Mouse (Mus musculus) regulatory T cell (primary cell): Measurements from ENCODE around the gene Tmem37.

ENCODE experiments used
- in situ Hi-C: fragments of 300-600 bp; cut with MboI, MseI; formaldehyde crosslinking; loops from one replicate; pipeline ENCODE4 v1.15.1; 2025; ENCODE audit warnings: high pct_unique_total_duplicates

Tmem37 gene

DNA sequence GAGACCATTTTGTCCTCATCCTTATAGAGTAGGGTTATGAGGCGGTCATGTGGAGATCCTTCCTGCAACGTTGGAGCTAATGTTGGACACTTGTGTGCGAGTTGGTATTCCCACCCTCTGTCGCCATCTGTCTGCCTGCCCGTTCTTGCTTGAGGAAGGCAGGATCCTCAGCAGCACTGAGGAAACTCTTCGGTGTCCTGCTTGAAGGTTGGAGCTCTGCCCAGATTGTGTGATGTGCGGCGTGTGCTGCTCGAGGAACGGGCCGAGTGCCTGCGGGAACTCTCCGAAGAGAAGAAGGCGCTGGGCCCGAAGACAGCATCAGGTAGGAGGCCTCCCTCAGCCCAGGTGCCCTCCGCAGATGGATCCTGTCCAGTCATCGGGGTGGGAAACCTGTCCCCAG is 51.9 kb downstream of the Tmem37 start:
- in situ Hi-C loops: no loop called here

DNA sequence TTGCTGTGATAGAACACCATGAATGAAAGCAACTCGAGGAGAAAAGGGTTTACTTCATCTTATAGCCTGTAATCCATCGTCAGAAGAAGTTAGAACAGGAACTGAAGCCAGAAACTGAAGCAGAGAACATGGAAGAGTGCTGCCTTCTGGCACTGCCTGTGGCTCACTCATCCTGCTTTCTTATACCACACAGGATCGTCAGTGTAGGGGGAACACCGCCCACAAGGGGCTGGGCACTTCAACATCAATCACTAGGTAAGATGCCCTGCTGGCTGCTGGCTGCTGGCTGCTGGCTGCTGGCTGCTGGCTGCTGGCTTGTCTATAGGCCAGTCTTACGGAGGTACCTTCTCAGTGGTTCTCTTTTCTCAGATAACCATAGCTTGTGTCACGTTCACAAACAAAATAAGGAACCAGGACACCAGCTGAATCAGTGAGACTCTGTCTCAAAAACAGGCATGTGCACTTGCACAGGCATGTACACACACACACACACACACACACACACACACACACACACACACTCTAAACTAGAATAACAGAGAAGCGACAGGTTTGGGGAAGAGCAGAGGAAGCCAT is 53.5 kb downstream of the Tmem37 start:
- in situ Hi-C loops: no loop called here

DNA sequence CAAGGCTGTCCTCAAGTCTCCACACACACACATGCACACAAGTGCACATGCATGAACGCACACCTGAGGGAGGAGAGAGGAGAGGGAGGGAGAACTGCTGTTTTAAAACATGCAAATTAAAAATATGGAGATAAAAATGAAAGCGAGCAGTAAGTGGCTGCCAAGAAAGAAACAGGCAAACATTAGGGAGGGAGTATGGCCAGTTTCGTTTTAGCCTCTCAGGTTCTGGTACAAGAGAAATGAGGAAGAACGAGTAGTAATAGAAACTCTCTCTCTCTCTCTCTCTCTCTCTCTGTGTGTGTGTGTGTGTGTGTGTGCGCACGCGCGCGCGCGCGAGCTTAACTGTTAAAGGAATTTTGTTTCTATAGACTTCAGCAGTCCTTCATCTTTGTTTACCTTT is 54.4 kb downstream of the Tmem37 start:
- in situ Hi-C loops: no loop called here

DNA sequence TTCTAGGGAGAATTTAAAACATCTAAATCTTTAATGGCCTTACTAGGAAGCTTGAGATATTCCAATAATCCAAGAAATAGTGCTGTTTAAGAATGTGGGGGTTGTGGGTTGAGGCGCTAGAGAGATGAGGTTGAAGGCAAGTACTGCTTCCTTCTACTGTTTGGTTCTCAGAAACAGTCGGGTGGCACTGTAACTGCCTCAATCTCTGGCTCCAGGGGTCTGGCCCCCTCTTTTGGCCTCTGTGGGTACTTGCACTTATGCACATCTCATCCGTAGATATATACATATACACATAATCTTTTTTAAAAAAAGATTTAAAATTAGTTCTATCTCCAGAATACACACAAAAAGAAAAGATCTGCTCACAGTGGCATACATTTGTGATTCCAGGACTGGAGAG is 55.0 kb downstream of the Tmem37 start:
- in situ Hi-C loops: no loop called here
